Mouse (Mus musculus): ENCODE measurements at regions not wholly inside any gene's neighbourhood (a gene's known extent, or its start where the extent isn't known, plus 50 kb on each side); places are given as distances from the start of the nearest gene placed in this dataset.

- H3K4me2 ChIP-seq (ENCODE audit: insufficient read depth, low read depth, poor library complexity, severe bottlenecking): no peak overlapping the region
- H3K9ac ChIP-seq (ENCODE audit: insufficient read depth, low read depth): no peak overlapping the region
Observed at GRCm38 (mm10) chr16:15113989-15114556, 203.2 kb upstream of the Gm21897 start.

GRCm38 (mm10) chr16:15114574-15115230 is 202.6 kb upstream of the Gm21897 start:
- Histone ChIP-seq H3K79me2 (replicated peaks; ENCODE audit: control insufficient read depth, extremely low read depth, insufficient read depth, poor library complexity, severe bottlenecking) (no peaks in the 10 kb centered on the region), H3K36me3 (replicated peaks in 1 of 2; ENCODE audit: control insufficient read depth in 1 of 2, insufficient read depth in 1 of 2, low read length in 1 of 2) (no peaks in the 10 kb centered on the region), H3K9ac (ENCODE audit: insufficient read depth, low read depth) (no peak overlapping the region), H3K4me1 (ENCODE audit: control insufficient read depth in 1 of 2, insufficient read depth in 2 of 2) (peaks cover 0 to 14% of the 10 kb centered on the region in 2 experiments; a peak in 1 of 4 replicates), H3K4me2 (ENCODE audit: insufficient read depth, low read depth, poor library complexity, severe bottlenecking) (no peak overlapping the region), H3K27ac (ENCODE audit: insufficient read depth, low read depth) (no peak overlapping the region), H3K4me3 (replicated peaks in 1 of 3; ENCODE audit: low read depth in 2 of 3, low read length in 2 of 3, poor library complexity in 1 of 3) (no peak overlapping the region), H3K27me3 (replicated peaks) (peaks cover 2% of the 10 kb centered on the region), H3K9me3 (replicated peaks; ENCODE audit: low read length) (no peaks in the 10 kb centered on the region)
- dilution Hi-C loops (cut with MboI; ENCODE audit: extremely low pct_ligation_motif_present, extremely low pct_unique_long_range_greater_than_20kb, low sequenced_read_pairs): no loop called here
- DNase-seq (ENCODE audit: extremely low read depth): no peak
- in situ Hi-C loops (cut with MboI; ENCODE audit: low pct_ligation_motif_present, low pct_unique_long_range_greater_than_20kb, low sequenced_read_pairs): no loop called here
- no peak for TF ChIP-seq ELF1 (IDR thresholded peaks at IDR 0.05; ENCODE audit: low read depth, low read length)
- TF ChIP-seq USF2 (conservative IDR thresholded peaks at IDR 0.05; ENCODE audit: low read depth, low read length): no peak
- TF ChIP-seq MYC (IDR thresholded peaks at IDR 0.05; ENCODE audit: low read depth, low read length): no peak
- no peak for TF ChIP-seq ETS1 (conservative IDR thresholded peaks at IDR 0.05; ENCODE audit: low read depth, low read length)
- TF ChIP-seq RAD21 (IDR thresholded peaks at IDR 0.05; ENCODE audit: low read depth, low read length): no peak
- TF ChIP-seq POLR2AphosphoS2 (IDR thresholded peaks at IDR 0.05; ENCODE audit: low read depth, low read length): no peak
- no peak for TF ChIP-seq TBP (conservative IDR thresholded peaks at IDR 0.05; ENCODE audit: low read depth, low read length)
- TF ChIP-seq KAT2A (IDR thresholded peaks at IDR 0.05; ENCODE audit: insufficient replicate concordance, low read length): no peak
- TF ChIP-seq JUND (conservative IDR thresholded peaks at IDR 0.05; ENCODE audit: low read depth, low read length): no peak
- no peak for TF ChIP-seq ZNF384 (IDR thresholded peaks at IDR 0.05; ENCODE audit: low read depth, low read length)

More at GRCm38 (mm10) chr16:15113989-15114556, 203.2 kb upstream of the Gm21897 start:
- no peak for DNase-seq (ENCODE audit: extremely low read depth)
- in situ Hi-C loops (cut with MboI; ENCODE audit: low pct_ligation_motif_present, low pct_unique_long_range_greater_than_20kb, low sequenced_read_pairs): no loop called here
- Histone ChIP-seq H3K4me3 (replicated peaks in 1 of 3; ENCODE audit: low read depth in 2 of 3, low read length in 2 of 3, poor library complexity in 1 of 3) (no peak overlapping the region), H3K4me1 (ENCODE audit: control insufficient read depth in 1 of 2, insufficient read depth in 2 of 2) (peaks cover 0 to 14% of the 10 kb centered on the region in 2 experiments; a peak in 1 of 4 replicates), H3K27me3 (replicated peaks) (peaks cover 2% of the 10 kb centered on the region), H3K9me3 (replicated peaks; ENCODE audit: low read length) (no peaks in the 10 kb centered on the region), H3K79me2 (replicated peaks; ENCODE audit: control insufficient read depth, extremely low read depth, insufficient read depth, poor library complexity, severe bottlenecking) (no peaks in the 10 kb centered on the region), H3K27ac (ENCODE audit: insufficient read depth, low read depth) (no peak overlapping the region), H3K36me3 (replicated peaks in 1 of 2; ENCODE audit: control insufficient read depth in 1 of 2, insufficient read depth in 1 of 2, low read length in 1 of 2) (no peaks in the 10 kb centered on the region)
- dilution Hi-C loops (cut with MboI; ENCODE audit: extremely low pct_ligation_motif_present, extremely low pct_unique_long_range_greater_than_20kb, low sequenced_read_pairs): no loop called here
- TF ChIP-seq IRF4 (IDR thresholded peaks at IDR 0.05; ENCODE audit: low read depth, low read length) (no peak), EP300 (IDR thresholded peaks at IDR 0.05; ENCODE audit: low read length) (no peak), TBP (conservative IDR thresholded peaks at IDR 0.05; ENCODE audit: low read depth, low read length) (no peak), GABPA (IDR thresholded peaks at IDR 0.05; ENCODE audit: insufficient replicate concordance, low read depth, low read length) (no peak), NELFE (IDR thresholded peaks at IDR 0.05; ENCODE audit: low read depth, low read length) (no peak), ZMIZ1 (IDR thresholded peaks at IDR 0.05; ENCODE audit: low read depth, low read length) (no peak), RAD21 (IDR thresholded peaks at IDR 0.05; ENCODE audit: low read depth, low read length) (no peak), PAX5 (IDR thresholded peaks at IDR 0.05; ENCODE audit: low read length) (no peak), USF2 (conservative IDR thresholded peaks at IDR 0.05; ENCODE audit: low read depth, low read length) (no peak), MAFK (IDR thresholded peaks at IDR 0.05; ENCODE audit: insufficient replicate concordance, low read length) (no peak)

Measured in CH12.LX (cell line).